Mouse (Mus musculus): ENCODE measurements around the gene Pik3c2g.

GRCm38 (mm10) chr6:139599216-139599615, 12.2 kb downstream of the Pik3c2g start:
- TF ChIP-seq POLR2A (IDR thresholded peaks at IDR 0.05; ENCODE audit: control insufficient read depth in 1 of 2, insufficient read depth in 1 of 2, low read depth in 1 of 2, low read length in 2 of 2, poor library complexity in 1 of 2) (no peak), CTCF (IDR thresholded peaks at IDR 0.05 in 2 of 3, conservative IDR thresholded peaks at IDR 0.05 in 1 of 3; ENCODE audit: control insufficient read depth in 1 of 3, insufficient read depth in 1 of 3, low read depth in 2 of 3, low read length in 3 of 3, poor library complexity in 1 of 3, severe bottlenecking in 1 of 3) (no peak), JUND (IDR thresholded peaks at IDR 0.05; ENCODE audit: low read depth, low read length) (no peak), GATA1 (IDR thresholded peaks at IDR 0.05; ENCODE audit: low read depth, low read length) (no peak), USF1 (IDR thresholded peaks at IDR 0.05; ENCODE audit: low read depth, low read length) (no peak), ELF1 (IDR thresholded peaks at IDR 0.05; ENCODE audit: low read depth, low read length) (no peak), UBTF (IDR thresholded peaks at IDR 0.05; ENCODE audit: borderline replicate concordance, insufficient read depth, low read depth, low read length) (no peak), MYB (IDR thresholded peaks at IDR 0.05; ENCODE audit: low read depth, low read length) (no peak), TBP (IDR thresholded peaks at IDR 0.05; ENCODE audit: low read depth, low read length) (no peak), ZMIZ1 (IDR thresholded peaks at IDR 0.05; ENCODE audit: low read depth, low read length) (no peak), CHD2 (IDR thresholded peaks at IDR 0.05; ENCODE audit: low read length) (no peak), EP300 (IDR thresholded peaks at IDR 0.05; ENCODE audit: low read depth in 1 of 2, low read length in 2 of 2) (no peak)

Measured in MEL (cell line).